Mouse (Mus musculus) gastrocnemius, adult 8-10 months (tissue): ENCODE measurements at regions not wholly inside any gene's neighbourhood (a gene's known extent, or its start where the extent isn't known, plus 50 kb on each side); places are given as distances from the start of the nearest gene placed in this dataset.

Experiments
- DNase-seq, 2 experiments: peaks; one replicate each; pipeline ENCODE4 v3.0.0; 2022; ENCODE audit warnings: low spot score in 2 of 2

DNA sequence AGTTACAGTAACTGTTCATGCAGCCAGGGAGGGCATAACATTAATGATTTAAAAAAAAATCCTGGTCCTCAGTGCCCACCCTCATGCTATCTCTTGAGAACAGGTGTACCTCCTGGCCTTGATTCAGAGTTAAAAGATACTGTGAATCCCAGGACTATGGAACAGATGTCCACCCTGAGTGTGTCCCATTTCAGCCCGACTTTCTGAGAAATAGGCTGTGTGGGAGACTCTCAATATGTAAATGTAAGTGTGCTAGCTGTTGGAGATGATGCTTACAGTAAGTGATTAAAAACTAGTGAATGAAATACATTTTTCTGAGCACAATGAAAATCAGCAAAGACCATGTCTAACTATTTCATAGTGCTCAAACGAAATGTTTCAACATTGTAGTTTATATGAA, 219.2 kb downstream of the Etaa1 start:
- DNase-seq, result no peak

DNA sequence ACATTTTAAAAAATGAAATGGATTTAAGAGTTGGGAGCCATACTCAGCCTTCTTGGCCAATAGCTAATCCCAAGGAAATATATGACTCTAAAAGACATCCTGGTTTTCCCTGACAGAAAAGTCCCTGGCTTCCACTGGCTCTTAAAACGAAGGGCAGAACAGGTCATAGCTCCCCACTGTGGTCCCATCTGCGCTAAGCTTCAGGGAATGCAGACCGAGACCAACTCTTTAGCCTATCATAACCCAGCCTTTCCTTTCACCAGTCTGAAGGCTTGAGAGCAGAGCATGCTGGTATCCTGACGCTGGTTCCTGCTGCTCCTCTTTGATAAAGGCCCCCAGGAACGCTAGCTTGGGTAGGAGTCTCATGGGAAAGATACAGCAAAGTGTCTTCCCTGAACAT, 214.8 kb downstream of the Etaa1 start:
- no peak for DNase-seq

DNA sequence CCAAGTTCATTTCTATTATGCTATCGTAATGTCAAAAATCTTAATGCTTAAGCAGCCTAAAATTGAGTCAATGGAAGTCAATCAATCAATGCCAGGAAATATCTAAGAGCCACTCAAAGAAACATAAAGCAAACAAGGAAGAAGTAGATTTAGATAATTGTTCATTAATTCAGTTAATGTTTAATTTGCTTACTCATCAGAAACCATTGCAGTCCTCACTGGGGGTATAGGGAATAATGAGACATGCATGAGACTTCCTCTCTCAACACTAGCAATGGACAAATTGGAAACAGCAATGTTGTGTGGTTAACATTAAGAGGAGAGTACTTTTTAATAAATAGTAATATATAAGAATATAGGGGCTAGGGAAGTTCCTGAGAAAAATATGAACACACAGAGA, 209.9 kb downstream of the Etaa1 start:
- DNase-seq, result no peak

DNA sequence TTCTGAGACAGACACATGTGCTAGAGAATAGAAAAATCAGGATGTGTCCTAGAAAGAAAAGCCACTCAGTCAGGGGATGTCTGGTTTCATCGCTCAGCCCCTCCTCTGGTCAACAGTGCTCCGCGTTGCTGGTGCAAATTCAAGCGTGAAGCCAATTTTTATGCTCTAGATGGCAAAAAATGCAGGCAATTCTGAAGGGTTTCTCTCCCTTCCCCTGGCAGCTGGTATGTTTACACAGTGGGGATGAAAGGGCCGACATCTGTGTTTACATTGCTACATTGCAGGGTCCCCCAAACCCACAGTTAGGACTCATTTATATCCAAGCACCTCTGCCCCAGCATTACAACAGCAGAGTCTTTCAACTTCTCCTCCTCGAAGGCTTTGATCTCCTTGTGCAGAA, 203.3 kb downstream of the Etaa1 start:
- no peak for DNase-seq

DNA sequence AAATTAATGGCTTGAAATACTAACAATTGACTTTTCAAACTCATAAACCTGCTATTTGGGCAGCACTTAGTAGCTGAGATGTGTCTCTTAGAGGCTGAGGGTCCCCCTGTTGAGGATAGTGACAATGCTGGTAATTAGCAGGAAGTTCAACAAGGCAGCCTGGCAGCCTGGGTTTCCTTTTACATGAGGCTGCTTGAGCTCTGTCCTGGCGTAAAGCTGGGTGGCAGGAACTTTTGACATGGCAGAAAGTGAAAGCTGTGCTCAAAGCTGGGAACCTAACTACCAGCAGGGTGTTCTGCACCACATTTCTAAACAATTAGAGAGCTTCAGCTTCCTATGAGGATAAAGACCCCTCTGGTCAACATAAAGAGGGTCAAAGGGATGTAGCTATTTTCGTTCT, 194.5 kb downstream of the Etaa1 start:
- no peak for DNase-seq

DNA sequence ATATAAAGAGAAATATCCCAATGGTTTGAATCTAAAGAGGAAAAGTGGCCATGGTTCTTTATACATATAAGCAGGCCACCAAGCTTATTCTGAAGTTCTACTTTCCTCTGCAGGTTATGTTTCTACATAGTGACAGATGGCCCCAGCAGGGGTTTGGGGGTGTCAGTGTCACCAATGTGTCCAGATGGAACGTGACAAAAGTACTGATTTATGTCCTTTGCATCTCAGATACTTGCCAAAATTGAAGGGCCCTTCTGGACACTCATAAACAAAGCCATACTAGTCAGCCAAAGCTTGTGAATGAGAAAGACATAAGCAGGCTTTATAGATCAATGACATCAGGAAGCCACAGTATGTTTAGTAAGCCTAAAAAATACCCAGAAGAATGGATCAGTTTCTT, 190.3 kb downstream of the Etaa1 start:
- DNase-seq, result no peak

DNA sequence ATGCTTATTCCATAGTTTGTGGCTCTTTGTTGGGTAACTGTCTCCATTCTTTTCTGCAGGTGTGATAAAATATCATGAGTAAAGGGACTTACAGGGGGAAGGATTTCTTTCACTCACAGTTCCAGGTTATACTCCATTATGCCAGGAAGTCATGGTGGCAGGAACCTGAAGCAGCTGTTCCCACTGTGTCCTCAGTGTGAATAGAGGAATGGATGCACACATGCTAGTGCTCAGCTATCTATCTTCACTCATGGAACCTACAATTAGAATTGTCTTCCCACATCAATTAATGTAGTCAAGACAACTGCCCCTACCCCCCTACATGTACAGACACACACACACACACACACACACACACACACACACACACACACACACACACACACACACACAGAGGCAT, 189.5 kb downstream of the Etaa1 start:
- no peak for DNase-seq

DNA sequence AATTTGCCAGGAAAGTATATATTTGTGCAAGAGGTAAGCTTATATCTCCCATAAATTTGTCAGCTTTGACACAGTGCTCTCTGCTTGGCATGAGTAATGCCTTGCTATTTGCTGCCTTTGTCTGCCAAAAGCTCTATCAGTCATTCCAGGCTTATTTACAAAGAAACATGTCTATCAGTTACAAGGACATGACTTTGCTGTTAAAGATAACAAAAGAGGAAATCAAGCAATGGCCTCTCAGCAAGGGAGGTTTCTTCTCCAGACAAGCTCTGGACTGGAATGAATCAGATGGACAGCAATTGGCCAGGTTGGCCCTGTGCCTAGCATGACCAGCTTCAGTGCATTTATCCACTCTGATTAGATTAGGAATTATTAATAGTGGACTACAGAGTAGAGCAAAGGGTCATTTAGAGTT, 185.3 kb downstream of the Etaa1 start:
- DNase-seq, result no peak

DNA sequence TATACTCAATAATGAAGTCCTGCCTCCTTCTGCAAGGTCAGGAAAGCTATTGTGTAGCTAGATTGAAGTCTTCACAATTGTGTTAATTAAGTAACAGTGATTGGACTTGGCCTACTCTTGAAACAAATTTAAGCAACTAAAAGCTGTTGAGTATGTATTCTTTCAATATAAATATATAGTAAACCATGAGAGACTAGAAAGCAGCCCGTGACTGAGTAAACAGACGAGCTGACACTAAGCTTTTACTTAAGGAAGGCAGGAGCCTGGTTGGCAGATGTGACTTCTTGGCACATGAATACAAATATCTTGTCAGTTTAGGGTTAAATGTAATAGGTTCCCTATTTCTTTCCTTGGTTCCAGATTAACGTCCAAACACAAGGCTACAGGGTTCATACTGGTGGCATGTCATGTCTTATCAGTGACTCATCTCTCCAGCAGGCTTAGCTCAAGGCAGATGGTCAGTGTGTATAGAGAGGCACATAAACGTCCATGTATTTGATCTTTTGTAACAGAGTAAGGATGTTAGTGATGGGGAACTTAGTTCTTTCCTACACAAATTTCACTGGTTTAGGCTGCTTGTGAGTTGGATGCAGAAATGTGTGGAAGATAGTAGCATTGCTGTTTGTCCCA, 184.7 kb downstream of the Etaa1 start:
- no peak for DNase-seq

DNA sequence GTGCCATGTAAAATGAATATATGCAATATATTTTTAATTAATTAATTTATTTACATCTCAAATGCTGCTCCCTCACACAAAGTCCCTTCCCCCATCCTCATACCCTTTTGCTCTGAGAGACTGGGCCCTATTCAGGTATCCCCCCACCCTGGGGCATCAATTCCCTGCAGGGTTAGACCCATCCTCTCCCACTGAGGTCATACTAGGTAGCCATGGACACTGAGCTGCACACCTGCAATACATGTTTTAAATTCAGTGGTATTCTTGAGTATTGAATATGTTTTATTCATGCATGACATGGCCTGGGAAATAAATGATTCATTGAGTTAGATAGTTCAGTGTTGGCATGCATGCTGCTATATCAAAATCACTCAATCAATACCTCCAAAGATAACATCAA, 156.0 kb downstream of the Etaa1 start:
- DNase-seq, result no peak

DNA sequence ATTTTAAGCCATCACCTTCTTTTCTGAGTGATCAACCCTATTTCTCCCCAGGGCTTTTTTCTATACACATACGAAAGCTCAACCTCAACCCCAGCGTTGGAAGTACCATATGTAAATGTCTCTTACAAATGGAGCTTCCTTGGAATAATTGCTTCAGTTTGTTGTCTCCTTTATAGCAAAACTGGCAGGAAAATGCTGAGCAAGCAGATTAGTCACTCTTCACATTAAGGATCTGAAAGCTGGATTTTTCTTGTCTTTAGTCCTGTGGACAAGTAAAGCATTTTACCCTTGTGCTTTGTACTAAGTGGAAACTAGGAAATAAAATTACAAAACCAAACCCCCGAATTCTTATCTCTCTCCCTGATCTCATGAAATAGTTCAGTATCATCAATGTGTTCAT, 145.8 kb downstream of the Etaa1 start:
- no peak for DNase-seq

DNA sequence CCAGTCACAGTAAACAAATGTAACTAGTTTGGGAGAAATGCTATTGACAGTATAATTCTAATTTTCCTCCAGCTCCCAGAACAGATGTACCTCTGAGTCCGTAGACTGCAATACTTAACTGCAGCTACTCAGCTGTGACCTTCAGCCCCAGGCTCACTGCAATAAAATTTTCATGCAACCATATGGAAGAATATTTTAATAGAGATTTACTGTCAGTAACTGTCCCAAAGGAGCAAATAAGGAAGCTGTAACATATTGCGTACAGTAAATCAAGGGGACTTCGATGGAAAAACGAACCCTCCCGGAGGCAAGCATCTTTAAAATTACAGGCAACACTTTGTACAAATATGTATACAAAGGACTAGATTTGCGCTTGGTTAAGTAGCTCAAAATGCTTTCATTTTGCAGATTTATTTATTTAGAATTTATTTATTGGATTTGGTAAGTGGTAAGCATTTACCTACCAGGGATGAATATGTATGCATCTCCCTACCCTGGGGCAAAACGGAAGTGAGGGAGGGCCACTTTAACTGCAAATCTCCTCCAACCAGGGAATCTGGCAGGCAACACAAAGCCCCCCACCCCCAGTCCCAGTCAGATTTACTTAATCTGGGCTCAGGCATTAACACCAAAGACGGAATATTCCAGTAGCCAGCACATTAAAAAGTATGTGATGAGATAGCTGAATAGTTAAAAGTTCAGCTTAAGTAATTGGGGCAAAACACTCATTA, 141.7 kb downstream of the Etaa1 start:
- no peak for DNase-seq

DNA sequence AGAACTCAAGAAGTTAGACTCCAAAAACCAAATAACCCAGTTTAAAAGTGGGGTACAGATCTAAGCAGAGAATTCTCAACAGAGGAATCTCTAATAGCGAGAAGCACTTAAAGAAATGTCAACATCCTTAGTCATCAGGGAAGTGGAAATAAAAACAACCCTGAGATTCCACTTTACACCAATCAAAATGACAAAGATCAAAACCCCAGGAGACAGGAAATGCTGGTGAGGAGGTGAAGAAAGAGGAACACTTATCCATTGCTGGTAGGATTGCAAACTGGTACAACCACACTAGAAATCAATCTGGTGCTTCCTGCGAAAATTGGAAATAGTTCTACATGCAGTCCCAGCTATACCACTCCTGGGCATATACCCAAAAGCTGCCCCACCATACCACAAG, 111.0 kb downstream of the Etaa1 start:
- no peak for DNase-seq

DNA sequence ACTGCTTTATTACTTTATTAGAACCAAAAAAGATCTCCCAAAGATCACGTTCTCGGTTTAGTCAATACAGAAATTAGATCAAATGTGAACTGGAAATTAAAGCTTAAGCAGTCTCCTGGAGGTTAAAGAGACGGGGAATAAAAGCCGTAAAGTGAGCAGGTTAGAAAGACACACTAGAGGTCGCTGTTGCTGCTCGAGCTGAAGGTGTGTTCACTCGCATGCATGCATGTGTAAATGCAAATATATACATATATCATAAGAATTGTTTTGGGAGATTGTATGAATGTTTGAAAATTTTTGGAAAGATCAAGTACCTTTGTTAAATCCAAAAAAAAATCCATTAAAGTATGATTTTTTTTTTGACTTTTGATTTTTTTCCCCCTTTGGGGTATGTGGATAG, 101.3 kb downstream of the Etaa1 start:
- no peak for DNase-seq

DNA sequence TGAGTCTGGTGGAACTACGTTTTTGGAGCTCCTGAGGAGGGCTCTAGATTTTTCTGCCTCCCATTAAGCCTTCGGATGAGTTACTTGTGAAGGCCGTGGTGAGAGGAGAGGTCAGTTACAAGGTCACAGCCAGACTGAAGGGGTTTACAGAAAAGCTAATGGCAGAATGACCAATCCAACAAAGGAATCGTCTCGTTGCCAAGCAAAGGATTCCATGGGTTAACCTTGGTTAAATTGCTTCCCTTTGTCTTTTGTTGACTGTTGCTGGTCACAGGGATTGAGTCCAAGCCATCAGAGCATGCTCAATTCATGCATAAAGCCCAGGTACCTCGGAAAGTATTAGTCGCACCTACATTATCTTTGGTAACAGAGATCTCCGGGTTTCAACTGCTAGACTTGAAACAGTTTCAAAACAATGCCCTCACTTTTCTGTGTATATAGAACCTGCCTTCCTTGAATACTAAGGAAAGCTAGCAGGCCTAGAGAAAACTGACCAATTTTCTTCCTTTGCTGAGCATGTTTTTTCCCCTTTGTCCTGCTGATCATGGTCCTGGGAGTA, 100.3 kb downstream of the Etaa1 start:
- no peak for DNase-seq

DNA sequence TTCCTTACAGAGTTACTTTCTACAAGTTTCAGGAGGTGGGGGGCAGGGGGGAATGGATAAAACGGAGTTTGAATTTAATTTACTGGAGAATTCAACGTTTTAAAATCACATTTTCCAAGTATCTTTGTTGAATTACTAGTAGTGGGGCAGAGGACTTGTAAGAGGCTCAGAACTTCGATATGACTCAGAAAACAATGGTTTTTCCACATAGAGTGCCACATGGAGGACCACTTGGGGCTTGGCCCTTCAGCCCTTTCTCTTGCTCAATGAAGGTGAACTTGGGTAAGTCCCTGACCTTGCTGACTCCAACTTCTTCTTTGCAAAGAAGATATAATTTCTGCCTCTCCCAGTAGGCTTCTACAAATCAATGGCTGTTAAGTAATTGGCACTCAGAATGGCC, 99.8 kb downstream of the Etaa1 start:
- no peak for DNase-seq

DNA sequence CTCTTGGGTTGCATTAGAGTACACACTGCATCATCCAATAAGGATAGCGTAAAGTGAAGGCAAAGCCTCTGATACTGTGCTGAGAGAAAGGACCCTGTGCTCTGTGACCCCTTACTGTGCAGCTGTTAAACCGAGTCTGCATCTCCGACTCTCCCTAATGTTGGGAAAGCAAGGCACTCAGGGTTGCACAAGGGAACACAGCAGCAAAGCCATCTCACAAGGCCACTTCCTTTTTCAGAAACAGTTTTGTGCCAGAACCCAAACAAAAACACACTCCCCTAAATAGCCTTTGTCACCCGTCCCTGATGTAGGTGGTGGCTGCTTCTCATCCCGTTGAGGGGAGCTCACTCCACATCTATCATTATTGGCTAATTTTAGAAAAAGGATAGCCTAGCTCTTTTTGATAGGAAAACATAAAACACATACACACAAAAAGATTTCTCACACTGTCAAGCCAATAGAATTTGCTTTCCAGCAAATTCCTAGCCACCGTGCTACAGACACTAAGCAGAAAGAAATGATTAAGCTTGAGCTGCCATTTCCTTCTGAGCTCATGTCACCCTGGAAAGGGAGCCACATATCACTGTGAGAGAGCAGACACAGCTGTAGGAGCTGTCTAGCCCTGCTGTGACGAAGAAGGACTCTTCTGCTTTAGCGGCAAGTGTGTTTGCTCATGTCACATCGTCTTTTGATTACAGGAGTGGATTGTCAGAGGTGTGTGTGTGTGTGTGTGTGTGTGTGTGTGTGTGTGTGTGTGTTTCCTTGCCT, 94.1 kb downstream of the Etaa1 start:
- DNase-seq, result no peak

DNA sequence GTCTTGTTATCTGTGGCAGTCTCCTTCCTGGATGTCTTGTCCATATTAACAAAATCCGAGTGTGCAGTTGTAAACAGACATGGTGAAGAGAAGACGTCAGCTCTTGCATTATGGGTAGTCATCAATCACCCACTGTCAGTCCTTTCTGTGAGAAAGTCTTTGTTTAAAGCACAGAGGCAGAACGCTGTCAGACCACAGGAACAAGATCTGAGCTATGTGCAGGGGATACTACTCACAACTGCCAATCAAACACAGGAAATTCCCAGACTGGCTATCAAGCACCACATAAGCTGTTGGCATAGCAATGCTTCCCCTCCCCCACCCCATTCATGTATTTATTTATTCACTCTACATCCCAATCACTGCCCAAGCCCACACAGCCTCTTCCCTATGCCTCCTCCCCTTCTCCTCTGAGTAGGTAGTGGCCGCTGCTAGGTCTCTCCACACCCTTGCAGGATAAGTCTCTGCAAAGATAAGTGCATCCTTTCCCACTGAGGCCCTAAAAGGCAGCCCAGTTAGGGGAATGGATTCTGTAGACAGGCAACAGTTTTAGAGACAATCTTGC, 88.8 kb downstream of the Etaa1 start:
- no peak for DNase-seq

DNA sequence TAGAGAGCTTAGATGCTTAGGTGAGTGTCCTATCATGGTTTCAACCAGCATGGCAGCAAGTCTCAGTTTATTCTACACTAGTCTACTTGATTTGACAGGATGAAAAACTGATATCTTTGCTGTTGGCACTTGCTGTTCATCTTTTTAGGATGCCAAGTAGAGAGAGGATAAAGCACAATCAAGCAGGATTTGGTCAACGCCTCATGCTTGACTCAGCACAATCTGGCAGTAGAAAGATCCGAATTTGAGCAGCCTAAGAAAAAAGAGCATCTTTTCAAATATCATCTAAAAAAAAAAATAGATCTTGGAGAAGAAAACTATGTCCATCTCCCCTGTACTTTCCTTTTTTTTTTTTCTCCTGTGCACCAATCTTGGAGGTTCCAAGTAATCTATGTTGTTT, 83.0 kb downstream of the Etaa1 start:
- DNase-seq, result no peak

DNA sequence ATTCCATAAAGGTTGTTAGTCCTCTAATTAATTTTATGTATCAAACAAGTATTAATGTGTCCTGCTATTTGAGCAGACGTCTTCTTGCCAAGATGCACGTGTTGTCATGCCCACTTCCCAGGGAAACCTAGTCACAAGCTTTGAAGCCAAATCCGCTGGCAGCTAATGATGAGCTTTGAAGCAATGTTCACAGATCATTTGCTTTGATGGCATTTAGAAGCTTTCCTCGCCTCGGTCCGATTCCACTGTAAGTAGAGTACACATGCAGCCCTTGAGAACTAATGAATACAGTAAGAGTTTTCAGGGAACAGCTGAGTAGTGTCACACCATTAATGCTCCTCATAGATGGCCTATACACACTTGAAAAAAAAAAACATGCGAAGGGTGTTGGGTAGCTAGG, 81.8 kb downstream of the Etaa1 start:
- DNase-seq, result no peak

DNA sequence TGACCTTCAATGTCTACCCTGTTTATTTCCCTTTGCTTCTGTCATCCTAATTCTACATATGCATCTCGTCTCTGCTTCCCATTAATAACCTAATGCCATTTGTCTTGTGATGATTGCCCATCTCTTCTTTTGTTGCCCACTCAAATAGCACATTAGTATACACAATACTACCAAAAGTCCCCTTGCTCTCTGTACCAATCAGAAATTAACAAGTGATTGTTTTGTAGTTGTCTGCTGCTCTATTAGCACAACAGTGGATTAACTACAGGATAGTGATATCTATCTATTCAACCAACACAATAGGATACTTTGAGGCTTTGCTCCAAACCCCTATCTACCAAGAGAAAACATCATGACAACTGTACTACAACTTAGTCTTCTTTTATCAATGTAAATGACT, 70.4 kb downstream of the Etaa1 start:
- no peak for DNase-seq
